In the genomic region with DNA sequence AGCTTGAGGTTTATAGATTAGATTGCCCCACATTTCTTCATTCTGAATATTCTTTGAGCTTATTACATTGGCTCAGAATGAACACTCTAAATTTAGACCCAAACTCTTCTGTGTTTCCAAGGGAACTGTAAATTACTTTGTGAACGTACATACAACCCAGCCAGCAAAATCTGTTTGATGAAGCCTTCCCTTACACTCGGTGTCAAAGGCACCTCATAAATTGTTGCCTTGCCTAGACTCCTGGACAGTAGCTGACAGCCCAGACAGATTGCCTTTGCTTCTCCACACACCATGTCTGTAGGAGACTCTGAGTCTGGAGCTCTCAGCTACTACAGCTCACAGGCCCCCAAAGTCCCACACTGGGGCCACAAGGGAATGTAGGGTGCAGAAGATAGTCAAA, we compare ENCODE assay signal across 17 mouse cellular contexts.
A peak's percentile ranks its signal among the peaks of the same experiment; 100 is the strongest.
DNase-seq lines count a peak whose midpoint lies in the region; ATAC-seq lines count a peak whose summit lies in the region.
"Had no signal": no experiment of that assay in that cellular context is flagged by ENCODE, and none has a peak within 500 bp of the region (broad histone marks: within the 10 kb centered on the region; RNA-seq: fewer than 3 reads in every experiment).

No protein-coding gene starts in this region.

- no peaks in the 10 kb centered on the region for H3K9me3 ChIP-seq in forebrain, embryonic 13.5 days (replicated peaks)
- H3K9me3 ChIP-seq in forebrain, embryonic 11.5 days (ENCODE audit: control insufficient read depth, low read length): no peaks in the 10 kb centered on the region
- no peaks in the 10 kb centered on the region for H3K9me3 ChIP-seq in embryonic facial prominence, embryonic 10.5 days
- H3K9me3 ChIP-seq: heart, embryonic 10.5 days; midbrain, embryonic 12.5 days had no signal

- no peaks in the 10 kb centered on the region; the same call in 1 of the 2 replicates for H3K4me1 ChIP-seq in forebrain, embryonic 13.5 days
- no peaks in the 10 kb centered on the region for H3K4me1 ChIP-seq in forebrain, embryonic 11.5 days (replicated peaks; ENCODE audit: control insufficient read depth, insufficient read depth, low read length)
- no peaks in the 10 kb centered on the region for H3K4me1 ChIP-seq in embryonic facial prominence, embryonic 10.5 days
- H3K4me1 ChIP-seq: heart, embryonic 10.5 days; midbrain, embryonic 12.5 days had no signal

- H3K4me2 ChIP-seq in forebrain, embryonic 13.5 days: no peak overlapping the region
- no peak overlapping the region for H3K4me2 ChIP-seq in forebrain, embryonic 11.5 days (ENCODE audit: low read depth, low read length, severe bottlenecking)
- H3K4me2 ChIP-seq: midbrain, embryonic 12.5 days had no signal

- peak; percentile 41; the same call in 1 of the 2 replicates for ATAC-seq in forebrain, embryonic 13.5 days
- ATAC-seq in forebrain, embryonic 11.5 days (replicated peaks; ENCODE audit: low FRiP score): no peak
- ATAC-seq in monocyte, adult 5-6 weeks (replicated peaks; ENCODE audit: insufficient number of reproducible peaks, low FRiP score, low TSS enrichment, poor library complexity, severe bottlenecking): no peak
- ATAC-seq: hindbrain, embryonic 16.5 days; liver, postnatal 0 days had no signal

- no peak overlapping the region for H3K27ac ChIP-seq in forebrain, embryonic 13.5 days
- no peak overlapping the region for H3K27ac ChIP-seq in forebrain, embryonic 11.5 days (ENCODE audit: low read depth, low read length)
- H3K27ac ChIP-seq in embryonic facial prominence, embryonic 10.5 days (replicated peaks): no peak overlapping the region
- H3K27ac ChIP-seq: heart, embryonic 10.5 days; midbrain, embryonic 12.5 days had no signal

- no peaks in the 10 kb centered on the region for H3K27me3 ChIP-seq in forebrain, embryonic 13.5 days
- no peaks in the 10 kb centered on the region for H3K27me3 ChIP-seq in forebrain, embryonic 11.5 days (ENCODE audit: control insufficient read depth, insufficient read depth, low read length)
- H3K27me3 ChIP-seq in embryonic facial prominence, embryonic 10.5 days (replicated peaks; ENCODE audit: low read depth, poor library complexity, severe bottlenecking): no peaks in the 10 kb centered on the region
- H3K27me3 ChIP-seq: midbrain, embryonic 12.5 days had no signal

- WGBS in forebrain, embryonic 13.5 days: 83% methylated on average over 2 of the region's 2 CpGs
- WGBS in forebrain, embryonic 11.5 days: 96% methylated on average over 2 of the region's 2 CpGs
- 87% methylated on average over 2 of the region's 2 CpGs for WGBS in embryonic facial prominence, embryonic 10.5 days

- H3K4me3 ChIP-seq in forebrain, embryonic 13.5 days: no peak overlapping the region
- H3K4me3 ChIP-seq in forebrain, embryonic 11.5 days (ENCODE audit: low read depth, low read length): no peak overlapping the region
- no peak overlapping the region for H3K4me3 ChIP-seq in embryonic facial prominence, embryonic 10.5 days
- H3K4me3 ChIP-seq: heart, embryonic 10.5 days; midbrain, embryonic 12.5 days had no signal

- no peaks in the 10 kb centered on the region for H3K36me3 ChIP-seq in forebrain, embryonic 13.5 days (ENCODE audit: poor library complexity, severe bottlenecking)
- no peaks in the 10 kb centered on the region for H3K36me3 ChIP-seq in forebrain, embryonic 11.5 days (ENCODE audit: control insufficient read depth, insufficient read depth, low read length)
- no peaks in the 10 kb centered on the region for H3K36me3 ChIP-seq in embryonic facial prominence, embryonic 10.5 days (replicated peaks)
- H3K36me3 ChIP-seq: heart, embryonic 10.5 days; midbrain, embryonic 12.5 days had no signal

- no peak overlapping the region for H3K9ac ChIP-seq in forebrain, embryonic 13.5 days
- no peak overlapping the region for H3K9ac ChIP-seq in forebrain, embryonic 11.5 days (ENCODE audit: low read length)
- H3K9ac ChIP-seq: liver, postnatal 0 days; midbrain, embryonic 12.5 days had no signal

- no peak for DNase-seq in forebrain, embryonic 11.5 days (ENCODE audit: low spot score)
- peak; percentile 17 for DNase-seq in layer of hippocampus, adult 11-12 months (ENCODE audit: low spot score)
- no peak for DNase-seq in layer of hippocampus, adult 9-10 months (ENCODE audit: low spot score)
- DNase-seq in frontal cortex, postnatal 36 days (ENCODE audit: low spot score in 2 of 2): peak; percentile 28 to 32
- DNase-seq in right cerebral cortex, postnatal 25 days: peak; percentile 27
- DNase-seq in embryonic facial prominence, embryonic 10.5 days (ENCODE audit: low spot score): no peak
- DNase-seq: adrenal gland, postnatal 25 days; cerebellum, postnatal 14 days; gastrocnemius, postnatal 25 days; heart, postnatal 14 days; kidney, adult 8-10 months; liver, postnatal 0 days had no signal

Comparison
In these comparisons a context has a peak if more than half of its experiments do, and no peak if none do; other contexts are left out.
1. DNase-seq: peak in layer of hippocampus, adult 11-12 months (single experiment), frontal cortex, postnatal 36 days (2 of 2) and right cerebral cortex, postnatal 25 days (single experiment); none in forebrain, embryonic 11.5 days (single experiment), layer of hippocampus, adult 9-10 months (single experiment) and embryonic facial prominence, embryonic 10.5 days (single experiment).